Mouse (Mus musculus) neural tube, embryonic 13.5 days (tissue): ENCODE measurements at regions not wholly inside any gene's neighbourhood (a gene's known extent, or its start where the extent isn't known, plus 50 kb on each side); places are given as distances from the start of the nearest gene placed in this dataset.

Experiments
- ATAC-seq: fragments of 200-750 bp; cut with Nextera tagmentation; 2 replicates; pipeline ENCODE4 v1.8.0; 2017; ENCODE audit warnings: low read depth, mild to moderate bottlenecking, moderate TSS enrichment, moderate library complexity
- H3K27ac ChIP-seq: fragments of 300-500 bp; sonication (generic); replicated peaks from 2 replicates; pipeline ENCODE4 v1.5.1; 2015; ENCODE audit warnings: moderate library complexity, mild to moderate bottlenecking, inconsistent platforms
- H3K27me3 ChIP-seq: fragments of 300-500 bp; sonication (generic); 2 replicates; pipeline ENCODE4 v1.6.1; 2015; ENCODE audit warnings: mild to moderate bottlenecking, inconsistent platforms
- H3K36me3 ChIP-seq: fragments of 300-500 bp; sonication (generic); 2 replicates; pipeline ENCODE4 v1.6.1; 2015; ENCODE audit warnings: mild to moderate bottlenecking, inconsistent platforms
- H3K4me1 ChIP-seq: fragments of 300-500 bp; sonication (generic); replicated peaks from 2 replicates; pipeline ENCODE4 v1.6.1; 2015; ENCODE audit warnings: inconsistent platforms
- H3K4me2 ChIP-seq: fragments of 300-500 bp; sonication (generic); 2 replicates; pipeline ENCODE4 v1.6.1; 2015; ENCODE audit warnings: inconsistent platforms, mild to moderate bottlenecking, moderate library complexity
- H3K4me3 ChIP-seq: fragments of 300-500 bp; sonication (generic); 2 replicates; pipeline ENCODE4 v1.5.1; 2015; ENCODE audit warnings: mild to moderate bottlenecking, inconsistent platforms
- H3K9ac ChIP-seq: fragments of 300-500 bp; sonication (generic); 2 replicates; pipeline ENCODE4 v1.6.1; 2015; ENCODE audit warnings: moderate library complexity, mild to moderate bottlenecking, inconsistent platforms
- H3K9me3 ChIP-seq: fragments of 300-500 bp; sonication (generic); 2 replicates; pipeline ENCODE4 v1.6.1; 2016; ENCODE audit warnings: inconsistent platforms
- WGBS: fragments of 180-500 bp; shearing (Covaris S2); methylation state at CpG from one replicate; pipeline ENCODE4 v1.1.7; 2015; 5-methylcytosine and 5-hydroxymethylcytosine counted together

- peak; percentile 41 for ATAC-seq
- Histone ChIP-seq H3K36me3 (no peaks in the 10 kb centered on the region), H3K27me3 (no peaks in the 10 kb centered on the region), H3K9me3 (no peaks in the 10 kb centered on the region), H3K4me3 (no peak overlapping the region), H3K9ac (peak overlapping the region; percentile 68; the same call in 1 of the 2 replicates), H3K27ac (peak overlapping the region; percentile 98), H3K4me1 (peaks cover 30% of the 10 kb centered on the region), H3K4me2 (peak overlapping the region; percentile 44; the same call in 1 of the 2 replicates)
- 67% methylated on average over 6 of the region's 6 CpGs for WGBS
These were observed 186.9 kb upstream of the Gm11146 start for GRCm38 (mm10) chr16:77788781-77789150.

GRCm38 (mm10) chr16:77788041-77788780 lies 186.3 kb upstream of the Gm11146 start:
- WGBS = 34% methylated on average over 20 of the region's 20 CpGs
- no peaks in the 10 kb centered on the region for H3K9me3 ChIP-seq
- H3K4me1 ChIP-seq = peaks cover 30% of the 10 kb centered on the region
- peak overlapping the region; percentile 68 for H3K9ac ChIP-seq
- H3K36me3 ChIP-seq = no peaks in the 10 kb centered on the region
- peak; percentile 91 for ATAC-seq
- H3K4me2 ChIP-seq = peak overlapping the region; percentile 44
- peak overlapping the region; percentile 98 for H3K27ac ChIP-seq
- H3K4me3 ChIP-seq = no peak overlapping the region
- H3K27me3 ChIP-seq = no peaks in the 10 kb centered on the region

GRCm38 (mm10) chr16:77787025-77787424 lies 185.1 kb upstream of the Gm11146 start:
- no peak overlapping the region for H3K9ac ChIP-seq

GRCm38 (mm10) chr16:77779019-77779418 lies 177.1 kb upstream of the Gm11146 start:
- H3K4me1 ChIP-seq = no peaks in the 10 kb centered on the region
- WGBS = 87% methylated on average over 1 of the region's 1 CpGs
- no peak overlapping the region for H3K27ac ChIP-seq
- no peaks in the 10 kb centered on the region; the same call in 1 of the 2 replicates for H3K9me3 ChIP-seq
- H3K36me3 ChIP-seq = no peaks in the 10 kb centered on the region
- no peak overlapping the region for H3K9ac ChIP-seq
- H3K27me3 ChIP-seq = no peaks in the 10 kb centered on the region
- ATAC-seq = no peak
- no peak overlapping the region for H3K4me2 ChIP-seq
- H3K4me3 ChIP-seq = no peak overlapping the region

More at GRCm38 (mm10) chr16:77787025-77787424, 185.1 kb upstream of the Gm11146 start:
- ATAC-seq = no peak
- Histone ChIP-seq H3K4me3 (no peak overlapping the region), H3K4me2 (no peak overlapping the region), H3K27ac (peak overlapping the region; percentile 69), H3K4me1 (peaks cover 30% of the 10 kb centered on the region), H3K9me3 (no peaks in the 10 kb centered on the region), H3K36me3 (no peaks in the 10 kb centered on the region), H3K27me3 (no peaks in the 10 kb centered on the region)
- WGBS = 73% methylated on average over 5 of the region's 5 CpGs

GRCm38 (mm10) chr16:77772075-77772474 lies 170.2 kb upstream of the Gm11146 start:
- Histone ChIP-seq H3K27ac (no peak overlapping the region), H3K4me1 (no peaks in the 10 kb centered on the region), H3K36me3 (no peaks in the 10 kb centered on the region), H3K9me3 (no peaks in the 10 kb centered on the region; the same call in 1 of the 2 replicates), H3K27me3 (no peaks in the 10 kb centered on the region), H3K4me2 (no peak overlapping the region), H3K4me3 (no peak overlapping the region), H3K9ac (no peak overlapping the region)
- ATAC-seq = no peak
- WGBS = 74% methylated on average over 3 of the region's 3 CpGs

- Histone ChIP-seq H3K27me3 (no peaks in the 10 kb centered on the region), H3K4me2 (no peak overlapping the region; the same call in 1 of the 2 replicates), H3K4me3 (no peak overlapping the region), H3K9me3 (no peaks in the 10 kb centered on the region), H3K36me3 (no peaks in the 10 kb centered on the region), H3K9ac (no peak overlapping the region), H3K4me1 (peaks cover 20% of the 10 kb centered on the region), H3K27ac (peak overlapping the region; percentile 91)
- 61% methylated on average over 4 of the region's 4 CpGs for WGBS
- ATAC-seq = no peak
These were observed 159.0 kb upstream of the Gm11146 start for GRCm38 (mm10) chr16:77760926-77761347.

- peak overlapping the region; percentile 91 for H3K27ac ChIP-seq
- H3K27me3 ChIP-seq = no peaks in the 10 kb centered on the region
- H3K9me3 ChIP-seq = no peaks in the 10 kb centered on the region
- 54% methylated on average over 4 of the region's 4 CpGs for WGBS
- H3K4me1 ChIP-seq = peaks cover 20% of the 10 kb centered on the region
- peak overlapping the region; percentile 34 for H3K4me2 ChIP-seq
- no peak overlapping the region for H3K4me3 ChIP-seq
- H3K36me3 ChIP-seq = no peaks in the 10 kb centered on the region
- H3K9ac ChIP-seq = peak overlapping the region; percentile 48; the same call in 1 of the 2 replicates
- ATAC-seq = peak; percentile 67
These were observed 158.6 kb upstream of the Gm11146 start for GRCm38 (mm10) chr16:77760479-77760878.

- Histone ChIP-seq H3K9ac (peak overlapping the region; percentile 48; the same call in 1 of the 2 replicates), H3K27ac (peak overlapping the region; percentile 91), H3K4me1 (peaks cover 20% of the 10 kb centered on the region), H3K36me3 (no peaks in the 10 kb centered on the region), H3K27me3 (no peaks in the 10 kb centered on the region), H3K4me3 (no peak overlapping the region), H3K9me3 (no peaks in the 10 kb centered on the region), H3K4me2 (peak overlapping the region; percentile 34)
- ATAC-seq = peak; percentile 95
- WGBS = 26% methylated on average over 10 of the region's 10 CpGs
These were observed 158.1 kb upstream of the Gm11146 start for GRCm38 (mm10) chr16:77759997-77760396.

GRCm38 (mm10) chr16:77754882-77755281 lies 153.0 kb upstream of the Gm11146 start:
- H3K27me3 ChIP-seq = no peaks in the 10 kb centered on the region
- peaks cover 3% of the 10 kb centered on the region; the same call in 1 of the 2 replicates for H3K4me1 ChIP-seq
- H3K9ac ChIP-seq = no peak overlapping the region
- no peak overlapping the region for H3K4me3 ChIP-seq
- no peaks in the 10 kb centered on the region for H3K9me3 ChIP-seq
- H3K36me3 ChIP-seq = no peaks in the 10 kb centered on the region
- 87% methylated on average over 6 of the region's 6 CpGs for WGBS
- no peak overlapping the region for H3K4me2 ChIP-seq
- H3K27ac ChIP-seq = no peak overlapping the region
- ATAC-seq = no peak

- Histone ChIP-seq H3K27me3 (no peaks in the 10 kb centered on the region), H3K9me3 (no peaks in the 10 kb centered on the region), H3K9ac (no peak overlapping the region), H3K4me3 (no peak overlapping the region), H3K4me2 (no peak overlapping the region), H3K36me3 (no peaks in the 10 kb centered on the region), H3K4me1 (no peaks in the 10 kb centered on the region), H3K27ac (no peak overlapping the region)
- WGBS = 86% methylated on average over 2 of the region's 2 CpGs
- no peak for ATAC-seq
These were observed 147.6 kb upstream of the Gm11146 start for GRCm38 (mm10) chr16:77749474-77749873.

- ATAC-seq = no peak
- Histone ChIP-seq H3K9ac (no peak overlapping the region), H3K4me2 (no peak overlapping the region), H3K4me3 (no peak overlapping the region), H3K36me3 (no peaks in the 10 kb centered on the region), H3K9me3 (no peaks in the 10 kb centered on the region), H3K27me3 (no peaks in the 10 kb centered on the region), H3K27ac (no peak overlapping the region), H3K4me1 (0 out of 2 replicates have a peak, but pooled peaks cover 4% of the 10 kb centered on the region)
- WGBS = 88% methylated on average over 6 of the region's 6 CpGs
These were observed 141.9 kb upstream of the Gm11146 start for GRCm38 (mm10) chr16:77743838-77744237.

GRCm38 (mm10) chr16:77738821-77739220 lies 136.9 kb upstream of the Gm11146 start:
- H3K4me1 ChIP-seq = 0 out of 2 replicates have a peak, but pooled peaks cover 4% of the 10 kb centered on the region
- H3K27ac ChIP-seq = no peak overlapping the region
- H3K4me2 ChIP-seq = no peak overlapping the region
- no peaks in the 10 kb centered on the region for H3K27me3 ChIP-seq
- H3K9me3 ChIP-seq = no peaks in the 10 kb centered on the region
- H3K36me3 ChIP-seq = no peaks in the 10 kb centered on the region
- no peak overlapping the region for H3K9ac ChIP-seq
- no peak overlapping the region for H3K4me3 ChIP-seq
- no peak for ATAC-seq
- WGBS = 53% methylated on average over 1 of the region's 1 CpGs
